Comparison of ENCODE assay signal across 11 mouse cellular contexts in the genomic region with DNA sequence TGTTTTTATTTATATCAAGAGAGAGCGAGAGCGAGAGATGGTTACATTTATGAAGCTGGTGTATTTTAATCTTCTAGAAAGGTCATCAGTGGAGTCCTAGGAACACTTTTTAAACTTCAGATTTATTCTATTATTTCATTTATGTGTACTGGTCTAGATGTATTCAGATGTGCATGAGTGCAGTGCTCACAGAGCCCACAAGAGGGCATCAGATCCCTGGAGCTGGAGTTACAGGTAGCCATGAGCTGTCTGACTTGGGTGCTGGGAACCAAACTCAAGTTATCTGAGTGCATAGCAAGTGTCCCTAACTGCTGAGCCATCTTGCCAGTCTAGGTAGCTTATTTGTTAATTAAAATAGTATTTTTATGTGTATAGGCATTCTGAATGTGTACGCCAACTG.
DNase-seq lines count a peak whose midpoint lies in the region; ATAC-seq and TF ChIP-seq lines count a peak whose summit lies in the region.
"Had no signal": no experiment of that assay in that cellular context is flagged by ENCODE, and none has a peak within 500 bp of the region (broad histone marks: within the 10 kb centered on the region; RNA-seq: fewer than 3 reads in every experiment).

No protein-coding gene starts in this region.

- no peaks in the 10 kb centered on the region for H3K27me3 ChIP-seq in heart, embryonic 11.5 days (ENCODE audit: control insufficient read depth, insufficient read depth, low read length)
- no peaks in the 10 kb centered on the region for H3K27me3 ChIP-seq in lung, postnatal 0 days (replicated peaks; ENCODE audit: insufficient read depth, low read length)
- H3K27me3 ChIP-seq: embryonic facial prominence, embryonic 12.5 days; lung, embryonic 15.5 days; neural tube, embryonic 12.5 days had no signal

- TF ChIP-seq CTCF in lung, postnatal 0 days (IDR thresholded peaks at IDR 0.05) = peak; percentile 65

- H3K4me3 ChIP-seq in heart, embryonic 11.5 days (ENCODE audit: low read depth, low read length) = no peak overlapping the region
- H3K4me3 ChIP-seq in lung, postnatal 0 days (ENCODE audit: low read depth, low read length) = no peak overlapping the region
- H3K4me3 ChIP-seq: embryonic facial prominence, embryonic 12.5 days; lung, embryonic 15.5 days; neural tube, embryonic 12.5 days had no signal

- no peak overlapping the region for H3K9ac ChIP-seq in heart, embryonic 11.5 days (ENCODE audit: low read depth, low read length)
- H3K9ac ChIP-seq in lung, postnatal 0 days (replicated peaks; ENCODE audit: low read depth) = no peak overlapping the region
- H3K9ac ChIP-seq: embryonic facial prominence, embryonic 12.5 days; lung, embryonic 15.5 days; neural tube, embryonic 12.5 days had no signal

- 0 out of 2 replicates have a peak, but pooled peaks cover 3% of the 10 kb centered on the region for H3K9me3 ChIP-seq in heart, embryonic 11.5 days (replicated peaks; ENCODE audit: control insufficient read depth, low read length)
- no peaks in the 10 kb centered on the region for H3K9me3 ChIP-seq in lung, postnatal 0 days (ENCODE audit: low read length)
- H3K9me3 ChIP-seq: embryonic facial prominence, embryonic 12.5 days; neural tube, embryonic 12.5 days had no signal

- H3K4me1 ChIP-seq in heart, embryonic 11.5 days (ENCODE audit: control insufficient read depth, insufficient read depth, low read length) = no peaks in the 10 kb centered on the region
- H3K4me1 ChIP-seq in lung, postnatal 0 days (ENCODE audit: insufficient read depth, low read depth, low read length) = no peaks in the 10 kb centered on the region
- H3K4me1 ChIP-seq: neural tube, embryonic 12.5 days had no signal

- H3K27ac ChIP-seq in heart, embryonic 11.5 days (ENCODE audit: low read depth, low read length) = no peak overlapping the region
- H3K27ac ChIP-seq in lung, postnatal 0 days (ENCODE audit: low read length) = no peak overlapping the region
- H3K27ac ChIP-seq: embryonic facial prominence, embryonic 12.5 days; lung, embryonic 15.5 days; neural tube, embryonic 12.5 days had no signal

- TF ChIP-seq EP300 in lung, postnatal 0 days (IDR thresholded peaks at IDR 0.05) = no peak

- ATAC-seq in heart, embryonic 11.5 days (replicated peaks; ENCODE audit: insufficient number of reproducible peaks, low FRiP score, low TSS enrichment) = no peak
- no peak for ATAC-seq in lung, postnatal 0 days
- ATAC-seq in megakaryocyte, adult 5-6 weeks (ENCODE audit: poor library complexity, severe bottlenecking) = peak; percentile 72

- no peak overlapping the region for H3K4me2 ChIP-seq in heart, embryonic 11.5 days
- H3K4me2 ChIP-seq in lung, postnatal 0 days (replicated peaks; ENCODE audit: low read depth, low read length) = no peak overlapping the region
- H3K4me2 ChIP-seq: embryonic facial prominence, embryonic 12.5 days; lung, embryonic 15.5 days; neural tube, embryonic 12.5 days had no signal

- DNase-seq in heart, postnatal 4 days = peak; percentile 41
- DNase-seq in lung, postnatal 0 days (ENCODE audit: low spot score) = no peak
- no peak for DNase-seq in lung, adult 18-20 months
- DNase-seq in NIH3T3 (ENCODE audit: low read depth) = peak; percentile 56
- DNase-seq in urinary bladder, postnatal 25 days (ENCODE audit: low spot score) = no peak
- no peak for DNase-seq in right cerebral cortex, adult 2 months (ENCODE audit: low spot score in 2 of 2)

- H3K36me3 ChIP-seq in heart, embryonic 11.5 days (ENCODE audit: control insufficient read depth, insufficient read depth, low read length) = no peaks in the 10 kb centered on the region
- no peaks in the 10 kb centered on the region for H3K36me3 ChIP-seq in lung, postnatal 0 days (ENCODE audit: insufficient read depth, low read length)
- H3K36me3 ChIP-seq: embryonic facial prominence, embryonic 12.5 days; lung, embryonic 15.5 days; neural tube, embryonic 12.5 days had no signal

- WGBS in heart, embryonic 11.5 days (ENCODE audit: insufficient replicate concordance) = 97% methylated on average over 3 of the region's 3 CpGs
- 97% methylated on average over 3 of the region's 3 CpGs for WGBS in lung, postnatal 0 days

Comparison
In these comparisons a context has a peak if more than half of its experiments do, and no peak if none do; other contexts are left out.
1. DNase-seq: peak in heart, postnatal 4 days (single experiment) and NIH3T3 (single experiment); none in lung, postnatal 0 days (single experiment), lung, adult 18-20 months (0 of 2), urinary bladder, postnatal 25 days (single experiment) and right cerebral cortex, adult 2 months (0 of 2).